Mouse (Mus musculus) megakaryocyte progenitor cell, adult 5-6 weeks (primary cell): ENCODE results near the gene Nfkb2. TPM values are rescaled to one million over a fixed set of nuclear protein-coding genes. Genes with fewer than 3 reads are reported as not detected.

Experiments
- ATAC-seq: replicated peaks from 2 replicates; pipeline ENCODE4 v1.8.0; 2016; ENCODE audit warnings: mild to moderate bottlenecking, moderate TSS enrichment, inconsistent platforms; ENCODE audit not compliant: poor library complexity
- total RNA-seq, 2 experiments: library from RNA; stranded (forward) in 1 of 2; stranded (reverse) in 1 of 2; fragments of 157-497, 149-512 nt in 1 of 2; fragments of 200-1000 nt in 1 of 2; gene quantifications; 2 replicates each; pipeline versions ENCODE4 v1.2.3 to v1.2.4; 2015 to 2017

Gene Nfkb2
- total RNA-seq (2015): 4.7 and 5.5 TPM in 2 replicates
- total RNA-seq (2017): 4.0 and 5.0 TPM in 2 replicates

GRCm38 (mm10) chr19:46304216-46304841 lies at the start of gene Nfkb2:
Gene Nfkb2, plus strand, starts transcription at chr19:46304320.
- peak; percentile 65 for ATAC-seq

- ATAC-seq: 0 out of 2 replicates have a peak, but pooled peaks have one; percentile 26
These were observed 39.4 kb upstream of the Nfkb2 start for GRCm38 (mm10) chr19:46264762-46265161.

GRCm38 (mm10) chr19:46275307-46275706 lies 28.8 kb upstream of the Nfkb2 start:
- ATAC-seq: peak; percentile 69; the same call in 1 of the 2 replicates

- ATAC-seq: no peak
These were observed 21.9 kb upstream of the Nfkb2 start for GRCm38 (mm10) chr19:46282081-46282849.

GRCm38 (mm10) chr19:46284686-46285085 lies 19.4 kb upstream of the Nfkb2 start:
- no peak for ATAC-seq

- ATAC-seq: no peak
These were observed 18.5 kb upstream of the Nfkb2 start for GRCm38 (mm10) chr19:46285631-46286030.

- ATAC-seq: no peak
These were observed 18.1 kb upstream of the Nfkb2 start for GRCm38 (mm10) chr19:46286047-46286446.

GRCm38 (mm10) chr19:46286926-46287325 lies 17.2 kb upstream of the Nfkb2 start:
- no peak for ATAC-seq

- ATAC-seq: no peak
These were observed 16.6 kb upstream of the Nfkb2 start for GRCm38 (mm10) chr19:46287566-46287965.

GRCm38 (mm10) chr19:46290535-46291105 lies 13.5 kb upstream of the Nfkb2 start:
- no peak for ATAC-seq

- ATAC-seq: no peak
These were observed 7.2 kb upstream of the Nfkb2 start for GRCm38 (mm10) chr19:46296938-46297337.

GRCm38 (mm10) chr19:46300294-46301045 lies 3.6 kb upstream of the Nfkb2 start:
- no peak for ATAC-seq

- no peak for ATAC-seq
These were observed 1.6 kb upstream of the Nfkb2 start for GRCm38 (mm10) chr19:46302551-46302950.

GRCm38 (mm10) chr19:46303251-46304215 lies 587 bp upstream of the Nfkb2 start:
- ATAC-seq: no peak

GRCm38 (mm10) chr19:46304908-46305333 lies 801 bp downstream of the Nfkb2 start:
- peak; percentile 28 for ATAC-seq

GRCm38 (mm10) chr19:46305432-46306267 lies 1.5 kb downstream of the Nfkb2 start:
- ATAC-seq: peak; percentile 54

- no peak for ATAC-seq
These were observed 2.1 kb downstream of the Nfkb2 start for GRCm38 (mm10) chr19:46306268-46306610.

GRCm38 (mm10) chr19:46306751-46307289 lies 2.7 kb downstream of the Nfkb2 start:
- no peak for ATAC-seq

GRCm38 (mm10) chr19:46307781-46308180 lies 3.7 kb downstream of the Nfkb2 start:
- ATAC-seq: no peak
